Mouse (Mus musculus) hindbrain, embryonic 10.5 days (tissue): ENCODE measurements around the gene Hist1h2bm. TPM values are rescaled to one million over a fixed set of nuclear protein-coding genes. Genes with fewer than 3 reads are reported as not detected.
A peak's percentile ranks its signal among the peaks of the same experiment; 100 is the strongest.
"Not testable (repeated sequence)": the region's sequence is repeated elsewhere in the genome, so short reads cannot be mapped to it uniquely, and the experiment has no call there.

ENCODE experiments used
- DNase-seq: peaks from one replicate; pipeline ENCODE4 v3.0.0-alpha.2; 2017; ENCODE audit warnings: low spot score
- H3K27ac ChIP-seq: fragments of 300-500 bp; sonication (generic); 2 replicates; pipeline ENCODE4 v1.5.1; 2016; ENCODE audit warnings: mild to moderate bottlenecking, moderate library complexity
- H3K27me3 ChIP-seq: fragments of 300-500 bp; sonication (generic); 2 replicates; pipeline ENCODE4 v1.6.1; 2016; ENCODE audit warnings: mild to moderate bottlenecking; ENCODE audit not compliant: poor library complexity, insufficient read depth, severe bottlenecking
- H3K36me3 ChIP-seq: fragments of 300-500 bp; sonication (generic); 2 replicates; pipeline ENCODE4 v1.6.1; 2016; ENCODE audit warnings: mild to moderate bottlenecking, moderate library complexity
- H3K4me1 ChIP-seq: fragments of 300-500 bp; sonication (generic); replicated peaks from 2 replicates; pipeline ENCODE4 v1.6.1; 2016; ENCODE audit warnings: mild to moderate bottlenecking
- H3K4me3 ChIP-seq: fragments of 300-500 bp; sonication (generic); 2 replicates; pipeline ENCODE4 v1.5.1; 2016; ENCODE audit warnings: mild to moderate bottlenecking, moderate library complexity
- H3K9me3 ChIP-seq: fragments of 300-500 bp; sonication (generic); 2 replicates; pipeline ENCODE4 v1.6.1; 2016; ENCODE audit warnings: mild to moderate bottlenecking, moderate library complexity
- WGBS: fragments of 180-500 bp; shearing (Covaris S2); methylation state at CpG from one replicate; pipeline ENCODE4 v1.1.7; 2016; 5-methylcytosine and 5-hydroxymethylcytosine counted together
- polyA plus RNA-seq: library from polyadenylated mRNA; unstranded; fragments of >200 nt; fragmentation: Nextera tagmentation; extraction: Ambion mirVana; gene quantifications from 2 replicates; pipeline ENCODE4 v1.2.1, GENCODE M21; 2016

Gene Hist1h2bm
- polyA plus RNA-seq, 1 experiment from 2014 or later: 5.2 TPM

GRCm38 (mm10) chr13:21717397-21718357 is 4.2 kb upstream of the Hist1h2bm start, which contains the start of gene Hist1h3h:
Gene Hist1h3h, plus strand, starts transcription at chr13:21717659.
- DNase-seq: peak; percentile 87
- under 1% methylated on average over 34 of the region's 56 CpGs for WGBS

GRCm38 (mm10) chr13:21718381-21719080 is 3.3 kb upstream of the Hist1h2bm start:
- H3K27me3 ChIP-seq: no peaks in the 10 kb centered on the region
- peak overlapping the region; percentile 58 for H3K4me3 ChIP-seq
- no peaks in the 10 kb centered on the region for H3K36me3 ChIP-seq
- H3K27ac ChIP-seq: peak overlapping the region; percentile 96
- H3K9me3 ChIP-seq: no peaks in the 10 kb centered on the region
- 62% methylated on average over 4 of the region's 4 CpGs for WGBS
- peaks cover 54% of the 10 kb centered on the region for H3K4me1 ChIP-seq
- DNase-seq: peak; percentile 25

More at GRCm38 (mm10) chr13:21717397-21718357, 4.2 kb upstream of the Hist1h2bm start, which contains the start of gene Hist1h3h:
- H3K27me3 ChIP-seq, H3K36me3 ChIP-seq, H3K9me3 ChIP-seq: not testable (repeated sequence)
- peaks cover 47% of the 10 kb centered on the region for H3K4me1 ChIP-seq
- H3K4me3 ChIP-seq: peak within 1 kb of the TSS; percentile 59
- H3K27ac ChIP-seq: peak within 1 kb of the TSS; percentile 96

- H3K27me3 ChIP-seq, H3K9me3 ChIP-seq, H3K36me3 ChIP-seq: not testable (repeated sequence)
- peak; percentile 15 for DNase-seq
- Histone ChIP-seq H3K4me3 (peak overlapping the region; percentile 52), H3K27ac (peak overlapping the region; percentile 96), H3K4me1 (peaks cover 45% of the 10 kb centered on the region)
- 2% methylated on average over 25 of the region's 44 CpGs for WGBS
Measured at GRCm38 (mm10) chr13:21721107-21721756, 612 bp upstream of the Hist1h2bm start.

GRCm38 (mm10) chr13:21722373-21722925 is 605 bp downstream of the Hist1h2bm start:
- WGBS: 3% methylated on average over 11 of the region's 11 CpGs

GRCm38 (mm10) chr13:21722993-21723836 is 1.4 kb downstream of the Hist1h2bm start:
- Histone ChIP-seq H3K27ac (peak overlapping the region; percentile 91), H3K4me1 (peaks cover 52% of the 10 kb centered on the region), H3K36me3 (no peaks in the 10 kb centered on the region)

More at GRCm38 (mm10) chr13:21722373-21722925, 605 bp downstream of the Hist1h2bm start:
- Histone ChIP-seq H3K27me3 (no peaks in the 10 kb centered on the region), H3K36me3 (no peaks in the 10 kb centered on the region), H3K4me1 (peaks cover 48% of the 10 kb centered on the region), H3K4me3 (peak overlapping the region; percentile 52), H3K27ac (peak overlapping the region; percentile 91), H3K9me3 (no peaks in the 10 kb centered on the region)
- peak; percentile 35 for DNase-seq

GRCm38 (mm10) chr13:21727948-21728572 is 6.2 kb downstream of the Hist1h2bm start:
- H3K36me3 ChIP-seq: no peaks in the 10 kb centered on the region
- H3K4me3 ChIP-seq: no peak overlapping the region
- peaks cover 21% of the 10 kb centered on the region for H3K4me1 ChIP-seq
- H3K27ac ChIP-seq: peak overlapping the region; percentile 81
- H3K27me3 ChIP-seq: no peaks in the 10 kb centered on the region
- 22% methylated on average over 11 of the region's 11 CpGs for WGBS
- DNase-seq: no peak
- no peaks in the 10 kb centered on the region for H3K9me3 ChIP-seq

More at GRCm38 (mm10) chr13:21722993-21723836, 1.4 kb downstream of the Hist1h2bm start:
- no peaks in the 10 kb centered on the region for H3K9me3 ChIP-seq
- 32% methylated on average over 5 of the region's 5 CpGs for WGBS
- peak; percentile 34 for DNase-seq
- no peaks in the 10 kb centered on the region for H3K27me3 ChIP-seq
- H3K4me3 ChIP-seq: peak overlapping the region; percentile 52

- Histone ChIP-seq H3K36me3 (no peaks in the 10 kb centered on the region), H3K9me3 (no peaks in the 10 kb centered on the region), H3K4me3 (no peak overlapping the region), H3K27me3 (no peaks in the 10 kb centered on the region), H3K4me1 (peaks cover 32% of the 10 kb centered on the region), H3K27ac (no peak overlapping the region)
- DNase-seq: no peak
- 56% methylated on average over 1 of the region's 1 CpGs for WGBS
Measured at GRCm38 (mm10) chr13:21729544-21729943, 7.7 kb downstream of the Hist1h2bm start.

GRCm38 (mm10) chr13:21733466-21733865 is 11.6 kb downstream of the Hist1h2bm start:
- Histone ChIP-seq H3K4me1 (peaks cover 20% of the 10 kb centered on the region), H3K9me3 (no peaks in the 10 kb centered on the region), H3K27ac (peak overlapping the region; percentile 99), H3K27me3 (no peaks in the 10 kb centered on the region), H3K36me3 (no peaks in the 10 kb centered on the region), H3K4me3 (peak overlapping the region; percentile 59; the same call in 1 of the 2 replicates)
- peak; percentile 53 for DNase-seq
- 67% methylated on average over 5 of the region's 5 CpGs for WGBS

GRCm38 (mm10) chr13:21734010-21734905 is 12.4 kb downstream of the Hist1h2bm start:
- Histone ChIP-seq H3K4me3 (peak overlapping the region; percentile 59), H3K27me3 (no peaks in the 10 kb centered on the region), H3K9me3 (no peaks in the 10 kb centered on the region), H3K27ac (peak overlapping the region; percentile 99), H3K36me3 (no peaks in the 10 kb centered on the region), H3K4me1 (peaks cover 20% of the 10 kb centered on the region)
- DNase-seq: peak; percentile 83
- under 1% methylated on average over 21 of the region's 21 CpGs for whole genome bisulfite sequencing

GRCm38 (mm10) chr13:21734906-21735767 is 13.3 kb downstream of the Hist1h2bm start, which contains the start of gene Hist1h4j:
Gene Hist1h4j, plus strand, starts transcription at chr13:21735064.
- peak within 1 kb of the TSS; percentile 99 for H3K27ac ChIP-seq
- peak; percentile 95 for DNase-seq
- H3K36me3 ChIP-seq, H3K27me3 ChIP-seq, H3K9me3 ChIP-seq: not testable (repeated sequence)
- H3K4me3 ChIP-seq: peak within 1 kb of the TSS; percentile 59
- under 1% methylated on average over 49 of the region's 56 CpGs for WGBS
- peaks cover 20% of the 10 kb centered on the region for H3K4me1 ChIP-seq
